Mouse (Mus musculus) cerebral cortex, adult 2 months (tissue): ENCODE data around the gene Usp50.

Experiments used
- WGBS: fragments of 180-500 bp; shearing (Covaris S2); methylation state at CpG from one replicate; pipeline ENCODE4 v1.1.7; 2018; 5-methylcytosine and 5-hydroxymethylcytosine counted together

Usp50 gene

DNA sequence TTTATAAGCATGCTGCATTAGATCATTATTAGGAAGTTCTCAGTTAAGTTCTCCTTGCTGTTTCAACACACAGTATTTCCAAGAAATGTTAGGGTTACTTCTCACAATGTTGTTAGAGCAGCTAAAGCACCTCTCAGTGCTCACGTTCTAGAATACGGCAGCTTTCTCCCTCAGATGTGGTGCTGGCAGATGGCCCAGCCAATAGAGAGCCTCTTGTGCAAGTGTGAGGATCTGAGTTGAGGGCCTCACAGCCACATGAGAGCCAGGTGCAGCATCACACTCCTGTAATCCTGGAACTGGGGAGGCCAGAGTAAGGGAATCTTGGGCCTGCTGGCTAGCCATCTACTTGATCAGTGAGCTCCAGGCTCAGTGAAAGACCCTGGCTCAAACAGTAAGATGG lies 43.0 kb downstream of the Usp50 start:
- 45% methylated on average over 2 of the region's 2 CpGs for whole genome bisulfite sequencing

DNA sequence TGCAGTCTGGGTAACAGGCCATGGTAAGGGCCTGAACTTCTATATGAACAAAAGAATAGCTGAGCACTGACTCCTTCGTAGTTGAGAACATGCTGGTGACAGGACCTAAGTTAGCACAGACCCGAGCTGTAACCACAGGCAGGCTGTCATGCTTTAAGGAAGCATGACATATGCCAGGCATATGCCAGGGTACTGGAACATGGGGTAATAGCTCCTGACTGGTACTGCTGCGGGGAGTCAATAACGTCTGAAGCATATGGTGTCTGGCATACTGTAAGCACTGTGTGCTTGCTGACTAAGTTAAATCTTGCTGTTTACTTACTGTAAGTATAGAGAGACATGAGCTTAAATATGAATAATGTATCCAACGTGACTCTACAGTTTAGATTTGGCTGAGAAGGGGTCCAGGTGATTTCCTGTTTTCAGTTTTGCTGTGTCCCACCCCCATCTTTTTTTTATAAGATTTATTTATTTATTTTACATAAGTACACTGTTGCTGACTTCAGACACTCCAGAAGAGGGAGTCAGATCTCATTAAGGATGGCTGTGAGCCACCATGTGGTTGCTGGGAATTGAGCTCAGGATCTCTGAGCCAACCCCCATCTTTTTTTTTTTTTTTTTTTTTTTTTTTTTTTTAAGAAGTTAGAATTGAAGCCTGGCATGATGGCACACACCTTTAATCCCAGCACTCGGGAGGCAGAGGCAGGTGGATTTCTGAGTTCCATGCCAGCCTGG lies 47.8 kb downstream of the Usp50 start:
- WGBS = 57% methylated on average over 6 of the region's 6 CpGs

DNA sequence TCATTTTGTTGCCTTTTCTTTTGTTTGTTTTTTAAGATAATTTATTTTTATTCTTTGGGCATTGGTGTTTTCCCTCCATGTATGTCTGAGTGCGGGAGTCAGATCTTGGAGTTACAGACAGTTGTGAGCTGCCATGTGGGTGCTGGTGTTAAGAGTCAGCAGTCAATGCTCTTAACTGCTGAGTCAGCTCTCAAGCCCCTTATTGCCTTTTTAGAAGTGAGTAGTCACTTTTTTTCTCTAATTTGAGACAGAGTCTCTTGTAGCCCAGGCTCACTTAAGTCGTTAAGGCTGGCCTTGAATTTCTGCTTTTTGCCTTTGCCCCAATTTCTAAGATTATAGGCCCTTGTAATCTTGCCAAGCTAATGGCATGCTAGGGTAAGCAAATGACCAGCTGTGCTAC lies 52.8 kb downstream of the Usp50 start:
- WGBS = 67% methylated on average over 2 of the region's 2 CpGs

GRCm38 (mm10) chr2:126729207-126729606 lies 54.1 kb downstream of the Usp50 start:
- WGBS = 99% methylated on average over 4 of the region's 4 CpGs

DNA sequence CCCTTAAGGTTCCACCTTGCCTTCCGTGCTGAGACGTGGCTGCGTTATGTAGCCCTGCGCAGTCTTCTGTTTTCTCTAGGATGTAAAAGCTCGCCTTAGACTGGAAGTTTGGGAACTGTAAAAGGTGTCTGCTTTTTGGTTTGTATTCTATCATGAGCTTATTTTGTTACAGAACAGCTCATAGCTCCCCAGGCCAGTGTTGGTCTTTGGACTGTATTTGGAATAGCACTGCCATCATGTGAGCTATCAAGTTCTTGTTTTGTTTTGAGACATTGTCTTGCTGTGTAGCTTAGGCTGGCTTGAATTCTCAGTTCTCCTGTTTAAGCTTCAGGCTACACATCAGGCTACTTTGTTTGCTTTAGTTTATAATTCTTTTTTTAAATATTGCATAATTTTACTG lies 70.7 kb downstream of the Usp50 start:
- WGBS = 96% methylated on average over 5 of the region's 5 CpGs

GRCm38 (mm10) chr2:126708361-126708760 lies 74.9 kb downstream of the Usp50 start:
- WGBS = 64% methylated on average over 4 of the region's 4 CpGs

GRCm38 (mm10) chr2:126707438-126707779 lies 75.9 kb downstream of the Usp50 start:
- WGBS = 0% methylated on average over 23 of the region's 23 CpGs

- 2% methylated on average over 47 of the region's 47 CpGs for WGBS
These were observed 76.4 kb downstream of the Usp50 start, which contains the start of gene Usp8 for GRCm38 (mm10) chr2:126706759-126707437. TSS of gene Usp8 (plus strand) at chr2:126707328.

GRCm38 (mm10) chr2:126695285-126695684 lies 88.0 kb downstream of the Usp50 start:
- WGBS = 70% methylated on average over 6 of the region's 6 CpGs

- WGBS = 85% methylated on average over 3 of the region's 3 CpGs
These were observed 92.0 kb downstream of the Usp50 start for GRCm38 (mm10) chr2:126691290-126691689.

- 50% methylated on average over 1 of the region's 1 CpGs for WGBS
These were observed 100.3 kb downstream of the Usp50 start for GRCm38 (mm10) chr2:126682937-126683336.

GRCm38 (mm10) chr2:126682333-126682732 lies 100.9 kb downstream of the Usp50 start:
- 43% methylated on average over 2 of the region's 2 CpGs for WGBS

DNA sequence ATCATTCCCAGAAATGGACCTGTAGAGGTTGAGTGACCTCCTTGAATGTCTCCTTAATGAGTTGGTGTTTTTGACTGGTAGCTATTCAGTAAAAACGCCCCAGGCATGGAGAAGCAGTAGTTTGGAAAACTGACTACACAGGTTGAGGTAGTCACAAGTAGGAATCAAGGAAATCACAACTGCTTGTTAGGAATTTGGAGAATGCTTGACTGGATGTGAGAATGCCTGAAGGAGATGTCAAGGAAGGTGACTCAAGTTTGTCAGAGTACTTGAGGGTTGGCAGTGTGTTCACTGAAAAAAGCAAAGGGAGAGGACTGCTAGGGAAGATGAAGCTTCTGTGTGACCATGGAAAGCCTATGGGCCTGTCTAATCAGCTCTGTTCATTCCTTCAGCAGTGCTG lies 105.9 kb downstream of the Usp50 start:
- WGBS = 97% methylated on average over 1 of the region's 1 CpGs

DNA sequence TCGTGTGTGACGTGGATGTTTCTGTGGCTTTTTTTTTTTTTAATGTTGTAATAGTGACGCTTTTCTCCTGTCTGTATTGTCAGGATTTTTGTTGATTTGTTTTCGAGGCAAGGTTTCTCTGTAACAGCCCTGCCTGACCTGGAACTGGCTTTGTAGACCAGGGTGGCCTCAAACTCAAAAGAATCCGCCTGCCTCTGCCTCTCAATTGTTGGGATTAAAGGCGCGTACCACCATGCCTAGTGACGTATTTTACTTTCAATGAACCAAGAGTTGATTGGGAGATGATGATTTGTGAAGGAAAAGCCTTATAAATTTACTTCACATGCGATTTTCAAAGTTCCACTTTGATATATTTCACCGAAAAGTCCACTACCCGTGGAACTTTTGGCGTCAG lies 107.2 kb downstream of the Usp50 start, which contains the start of gene Gabpb1:
Gabpb1 (minus strand) TSS at position 216 of the 394 bp plus-strand sequence.
- whole genome bisulfite sequencing = 22% methylated on average over 12 of the region's 12 CpGs

DNA sequence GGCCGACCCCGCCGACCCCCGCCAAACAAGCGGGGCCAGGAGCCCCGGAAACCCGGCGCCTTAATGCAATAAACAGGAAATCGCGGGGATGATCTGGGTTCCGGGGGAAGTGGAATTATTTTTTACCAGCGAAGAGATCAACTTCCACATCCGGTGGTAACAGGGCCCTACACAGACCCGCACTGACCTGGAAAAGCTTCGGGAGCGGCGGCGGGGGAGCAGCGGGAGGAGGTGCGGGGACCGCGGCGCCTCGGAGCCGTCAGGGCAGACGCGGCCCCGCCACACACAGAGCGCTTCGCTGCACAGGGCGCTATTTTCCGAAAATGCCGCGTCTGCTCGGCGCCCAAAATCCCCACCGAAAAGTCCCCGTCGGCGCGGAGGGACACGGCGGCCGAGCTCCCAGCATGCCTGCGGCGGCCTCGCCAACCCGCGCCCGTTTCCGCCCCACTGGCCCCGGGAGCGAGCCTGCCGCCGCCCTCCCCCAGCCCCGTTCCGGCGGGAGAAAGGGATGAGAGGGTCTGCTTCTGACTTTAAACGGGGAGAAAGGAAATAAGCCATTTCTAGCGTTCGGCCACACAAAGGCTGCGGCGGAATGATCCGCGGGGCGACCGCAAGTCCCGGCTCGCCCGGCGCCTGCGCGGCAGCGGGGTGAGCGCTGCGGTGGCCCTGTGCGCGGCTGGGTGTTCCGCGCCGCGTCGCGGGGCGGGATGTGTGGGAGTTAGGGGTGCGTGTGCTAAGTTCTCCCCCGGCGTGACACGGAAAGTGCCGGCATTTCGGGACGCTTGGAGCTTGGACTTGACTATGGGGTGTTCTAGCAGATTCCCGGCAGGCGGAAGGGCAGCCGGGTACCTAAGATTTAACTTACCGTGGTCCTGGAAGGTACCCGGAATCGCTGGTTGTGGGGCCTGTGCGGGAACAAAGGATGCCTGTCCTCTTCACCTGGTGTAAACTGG lies 107.8 kb downstream of the Usp50 start:
- under 1% methylated on average over 99 of the region's 99 CpGs for WGBS

DNA sequence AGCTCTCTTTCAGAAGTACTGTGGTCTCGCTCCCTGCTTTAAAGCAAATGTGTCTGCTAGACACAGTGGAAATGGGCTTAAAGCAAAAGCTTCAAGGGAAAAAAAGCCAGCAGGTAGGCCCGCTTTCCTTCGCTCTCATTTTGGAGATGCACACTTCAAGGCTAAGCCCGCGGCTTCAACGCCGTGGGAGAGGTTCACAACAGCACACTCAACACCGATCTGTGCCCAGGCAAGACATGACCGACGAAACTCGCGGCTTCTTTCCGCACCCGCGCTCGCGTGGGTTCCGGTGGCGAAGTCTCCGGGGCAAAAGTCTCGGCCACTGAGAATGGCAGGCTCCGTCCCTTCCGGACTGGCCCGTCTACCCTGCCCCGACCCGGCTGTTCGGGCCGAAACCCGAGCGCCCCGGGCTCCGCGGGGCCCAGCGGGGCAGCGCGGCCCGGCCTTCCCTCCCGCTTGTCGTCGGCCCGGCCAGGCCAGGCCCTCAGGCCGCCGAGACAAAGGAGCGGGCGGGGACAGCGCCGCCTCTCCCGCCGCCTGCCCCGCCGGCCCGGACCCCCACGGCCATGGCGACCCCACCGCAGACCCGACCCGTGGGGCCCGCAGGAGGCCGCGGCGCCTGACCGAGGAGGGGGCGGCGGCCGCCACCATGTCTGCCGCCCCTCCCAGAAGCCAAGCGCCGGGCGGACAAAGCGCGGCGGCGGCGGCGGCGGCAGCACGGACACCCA lies 108.7 kb downstream of the Usp50 start:
- WGBS = under 1% methylated on average over 77 of the region's 77 CpGs

- 43% methylated on average over 13 of the region's 13 CpGs for WGBS
These were observed 109.7 kb downstream of the Usp50 start for GRCm38 (mm10) chr2:126673317-126674242.

GRCm38 (mm10) chr2:126668621-126669252 lies 114.5 kb downstream of the Usp50 start:
- 93% methylated on average over 5 of the region's 5 CpGs for WGBS

DNA sequence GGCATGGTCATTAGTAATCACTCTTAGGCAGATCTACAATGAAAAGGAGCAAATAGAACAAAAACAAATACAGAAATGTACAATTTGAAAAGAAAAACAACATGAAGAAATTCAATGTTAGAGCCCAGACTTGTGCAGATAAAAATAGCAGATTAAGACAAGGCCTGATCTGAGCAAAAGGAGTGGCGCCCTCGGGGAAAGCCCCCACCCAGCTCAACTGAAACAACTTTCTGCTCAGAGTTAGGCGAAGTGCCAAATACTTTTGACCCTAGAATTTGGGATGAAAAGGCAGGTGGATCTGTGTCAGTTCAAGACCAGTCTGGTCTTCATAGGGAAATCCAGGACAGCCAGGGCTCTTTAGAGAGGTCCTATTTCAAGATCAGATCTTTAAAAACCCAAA lies 117.3 kb downstream of the Usp50 start:
- WGBS = 82% methylated on average over 3 of the region's 3 CpGs

GRCm38 (mm10) chr2:126663481-126663880 lies 119.8 kb downstream of the Usp50 start:
- 33% methylated on average over 4 of the region's 4 CpGs for WGBS
